Mouse (Mus musculus) limb, embryonic 10.5 days (tissue): Measurements from ENCODE around the gene Afmid. TPM values are rescaled to one million over a fixed set of nuclear protein-coding genes. Genes with fewer than 3 reads are reported as not detected.

Experiments used
- DNase-seq: peaks from one replicate; pipeline ENCODE4 v3.0.0-alpha.2; 2017; ENCODE audit warnings: low spot score
- H3K27ac ChIP-seq: fragments of 300-500 bp; sonication (generic); 2 replicates; pipeline ENCODE4 v1.5.1; 2016; ENCODE audit warnings: mild to moderate bottlenecking
- H3K27me3 ChIP-seq: fragments of 300-500 bp; sonication (generic); 2 replicates; pipeline ENCODE4 v1.6.1; 2016; ENCODE audit warnings: low read depth, mild to moderate bottlenecking; ENCODE audit not compliant: poor library complexity, severe bottlenecking
- H3K36me3 ChIP-seq: fragments of 300-500 bp; sonication (generic); 2 replicates; pipeline ENCODE4 v1.6.1; 2016; ENCODE audit warnings: mild to moderate bottlenecking, moderate library complexity
- H3K4me1 ChIP-seq: fragments of 300-500 bp; sonication (generic); 2 replicates; pipeline ENCODE4 v1.6.1; 2016
- H3K4me3 ChIP-seq: fragments of 300-500 bp; sonication (generic); 2 replicates; pipeline ENCODE4 v1.5.1; 2016; ENCODE audit warnings: mild to moderate bottlenecking, moderate library complexity
- H3K9me3 ChIP-seq: fragments of 300-500 bp; sonication (generic); replicated peaks from 2 replicates; pipeline ENCODE4 v1.6.1; 2016; ENCODE audit warnings: mild to moderate bottlenecking
- WGBS: fragments of 180-500 bp; shearing (Covaris S2); methylation state at CpG from one replicate; pipeline ENCODE4 v1.1.7; 2016; 5-methylcytosine and 5-hydroxymethylcytosine counted together
- polyA plus RNA-seq: library from polyadenylated mRNA; unstranded; fragments of >200 nt; fragmentation: Nextera tagmentation; extraction: Ambion mirVana; gene quantifications from 2 replicates; pipeline ENCODE4 v1.2.1, GENCODE M21; 2016

The Afmid gene
- polyA plus RNA-seq, 1 experiment from 2014 or later: 3.3 TPM

DNA sequence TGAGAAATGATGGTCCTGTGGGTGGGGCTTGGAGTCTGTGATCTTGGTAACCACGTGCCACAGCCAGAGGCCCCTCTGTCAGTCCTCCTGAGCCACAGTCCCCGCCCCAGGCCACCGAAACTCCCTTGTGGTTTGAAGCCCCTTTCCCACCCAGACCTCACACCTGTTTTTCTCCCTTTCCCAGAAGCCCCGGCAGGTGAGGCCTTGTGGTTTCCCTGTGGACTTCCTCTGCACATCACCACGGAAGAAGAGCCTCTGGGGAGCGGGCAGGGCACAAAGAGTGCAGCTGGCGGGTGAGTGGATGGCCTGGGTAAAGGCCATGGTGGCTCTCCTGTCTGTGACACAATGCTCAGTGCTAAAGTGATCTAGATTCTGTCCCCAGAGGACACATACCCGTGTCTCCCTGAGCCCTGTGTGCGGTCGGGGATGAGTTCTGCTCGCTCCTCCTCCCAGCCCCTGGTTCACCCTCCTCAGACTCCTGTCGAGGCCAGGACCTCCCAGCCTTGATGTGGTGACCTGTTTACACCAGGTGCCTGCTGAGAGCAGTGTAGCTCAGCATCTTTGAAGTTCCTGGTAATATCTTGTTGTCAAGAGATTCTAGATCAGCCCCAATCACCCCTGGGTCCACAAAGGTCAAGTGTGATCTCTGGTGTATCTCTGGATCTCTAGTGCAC lies 46.3 kb downstream of the Afmid start:
- Histone ChIP-seq H3K27ac (no peak overlapping the region), H3K9me3 (no peaks in the 10 kb centered on the region), H3K36me3 (no peaks in the 10 kb centered on the region), H3K4me3 (peak overlapping the region; percentile 79; the same call in 1 of the 2 replicates), H3K27me3 (peaks cover 19% of the 10 kb centered on the region), H3K4me1 (peaks cover 44% of the 10 kb centered on the region)
- DNase-seq: no peak
- 65% methylated on average over 12 of the region's 12 CpGs for WGBS

GRCm38 (mm10) chr11:117872861-117873608 lies 47.3 kb downstream of the Afmid start, which contains the start of gene Tha1:
TSS of gene Tha1 (minus strand) at chr11:117873481.
- H3K27me3 ChIP-seq: peaks cover 16% of the 10 kb centered on the region
- H3K9me3 ChIP-seq: no peaks in the 10 kb centered on the region
- peaks cover 49% of the 10 kb centered on the region for H3K4me1 ChIP-seq
- peak; percentile 85 for DNase-seq
- peak within 1 kb of the TSS; percentile 79 for H3K4me3 ChIP-seq
- H3K36me3 ChIP-seq: no peaks in the 10 kb centered on the region
- WGBS: 2% methylated on average over 51 of the region's 51 CpGs
- peak within 1 kb of the TSS; percentile 89 for H3K27ac ChIP-seq

DNA sequence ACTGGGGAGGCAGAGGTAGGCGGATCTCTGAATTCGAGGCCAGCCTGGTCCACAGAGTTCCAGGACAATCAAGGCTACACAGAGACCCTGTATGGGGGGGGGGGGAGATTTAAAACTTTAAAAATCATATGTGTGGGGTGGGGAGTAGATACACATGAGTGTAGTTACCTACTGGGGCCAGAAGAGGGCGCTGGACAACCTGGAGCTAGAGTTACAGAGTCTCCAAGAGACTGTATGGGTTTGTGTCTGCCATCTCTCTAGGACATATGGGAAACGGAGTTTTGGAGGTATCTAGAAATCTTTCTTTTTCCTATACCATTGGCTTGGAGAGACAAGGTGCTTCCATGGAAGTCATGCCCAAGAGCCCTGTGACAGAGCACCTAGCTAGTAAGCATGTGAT lies 48.7 kb downstream of the Afmid start:
- no peak overlapping the region for H3K27ac ChIP-seq
- WGBS: 63% methylated on average over 4 of the region's 4 CpGs
- DNase-seq: no peak
- no peaks in the 10 kb centered on the region for H3K9me3 ChIP-seq
- no peaks in the 10 kb centered on the region for H3K36me3 ChIP-seq
- no peak overlapping the region for H3K4me3 ChIP-seq
- peaks cover 60% of the 10 kb centered on the region for H3K4me1 ChIP-seq
- peaks cover 11% of the 10 kb centered on the region for H3K27me3 ChIP-seq

- Histone ChIP-seq H3K27me3 (peaks cover 10% of the 10 kb centered on the region; the same call in 1 of the 2 replicates), H3K4me3 (no peak overlapping the region), H3K9me3 (no peaks in the 10 kb centered on the region), H3K27ac (0 out of 2 replicates have a peak overlapping the region, but pooled peaks have one; percentile 16), H3K36me3 (no peaks in the 10 kb centered on the region), H3K4me1 (peaks cover 53% of the 10 kb centered on the region)
- no peak for DNase-seq
- 42% methylated on average over 6 of the region's 6 CpGs for WGBS
Observed at GRCm38 (mm10) chr11:117875681-117876080, 50.0 kb downstream of the Afmid start.

DNA sequence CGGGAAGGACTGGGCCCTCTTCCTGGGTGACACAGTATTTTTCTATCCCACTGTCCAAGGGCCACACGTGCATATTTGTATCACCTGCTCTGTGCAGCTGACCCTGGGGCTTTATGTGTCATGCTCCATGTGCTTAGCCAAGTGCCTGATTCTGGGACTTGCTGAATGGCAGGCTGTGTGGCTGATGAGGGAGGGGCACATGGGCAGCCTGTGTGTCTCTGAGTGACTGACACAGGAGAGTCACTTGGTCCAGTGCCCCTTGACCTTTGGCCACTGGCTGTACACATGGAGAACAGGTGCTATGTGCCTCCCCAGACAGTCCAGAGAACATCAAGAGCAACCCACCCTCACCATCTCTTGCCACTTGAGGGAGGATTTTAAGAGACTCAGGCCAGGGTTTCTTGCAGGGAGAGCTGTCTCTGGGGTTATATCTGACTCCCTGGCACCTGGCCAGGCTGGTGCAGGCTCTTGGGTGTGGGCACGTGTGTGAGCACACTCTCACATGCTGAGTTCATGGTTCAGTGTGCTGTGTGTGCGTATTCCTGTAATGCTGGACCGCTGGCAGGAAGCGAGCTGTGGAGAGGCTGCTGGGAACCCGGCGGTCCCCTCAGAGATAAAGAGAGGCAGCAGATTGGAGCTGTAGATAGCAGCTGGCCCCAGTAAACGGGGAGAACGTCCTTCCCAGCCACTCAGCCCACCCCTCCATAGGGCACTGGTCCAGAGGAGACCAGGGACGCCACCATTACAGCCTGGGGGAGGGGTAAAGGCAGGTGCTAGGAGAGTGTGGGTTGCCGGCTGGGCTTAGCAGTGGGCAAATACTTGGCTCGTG lies 52.4 kb downstream of the Afmid start:
- H3K4me3 ChIP-seq: no peak overlapping the region
- no peak for DNase-seq
- no peaks in the 10 kb centered on the region for H3K36me3 ChIP-seq
- H3K27ac ChIP-seq: peak overlapping the region; percentile 57
- peaks cover 42% of the 10 kb centered on the region for H3K4me1 ChIP-seq
- no peaks in the 10 kb centered on the region for H3K9me3 ChIP-seq
- H3K27me3 ChIP-seq: peaks cover 6% of the 10 kb centered on the region; the same call in 1 of the 2 replicates
- WGBS: 43% methylated on average over 13 of the region's 13 CpGs

- Histone ChIP-seq H3K9me3 (no peaks in the 10 kb centered on the region), H3K4me3 (no peak overlapping the region), H3K27ac (peak overlapping the region; percentile 57), H3K4me1 (peaks cover 40% of the 10 kb centered on the region), H3K27me3 (peaks cover 13% of the 10 kb centered on the region; the same call in 1 of the 2 replicates), H3K36me3 (no peaks in the 10 kb centered on the region)
- DNase-seq: no peak
- 43% methylated on average over 8 of the region's 8 CpGs for WGBS
Observed at GRCm38 (mm10) chr11:117878892-117879291, 53.2 kb downstream of the Afmid start.

GRCm38 (mm10) chr11:117879676-117880075 lies 54.0 kb downstream of the Afmid start:
- DNase-seq: no peak
- peaks cover 16% of the 10 kb centered on the region; the same call in 1 of the 2 replicates for H3K27me3 ChIP-seq
- H3K9me3 ChIP-seq: no peaks in the 10 kb centered on the region
- no peak overlapping the region for H3K4me3 ChIP-seq
- H3K4me1 ChIP-seq: peaks cover 37% of the 10 kb centered on the region
- no peaks in the 10 kb centered on the region for H3K36me3 ChIP-seq
- WGBS: 82% methylated on average over 6 of the region's 6 CpGs
- no peak overlapping the region for H3K27ac ChIP-seq

DNA sequence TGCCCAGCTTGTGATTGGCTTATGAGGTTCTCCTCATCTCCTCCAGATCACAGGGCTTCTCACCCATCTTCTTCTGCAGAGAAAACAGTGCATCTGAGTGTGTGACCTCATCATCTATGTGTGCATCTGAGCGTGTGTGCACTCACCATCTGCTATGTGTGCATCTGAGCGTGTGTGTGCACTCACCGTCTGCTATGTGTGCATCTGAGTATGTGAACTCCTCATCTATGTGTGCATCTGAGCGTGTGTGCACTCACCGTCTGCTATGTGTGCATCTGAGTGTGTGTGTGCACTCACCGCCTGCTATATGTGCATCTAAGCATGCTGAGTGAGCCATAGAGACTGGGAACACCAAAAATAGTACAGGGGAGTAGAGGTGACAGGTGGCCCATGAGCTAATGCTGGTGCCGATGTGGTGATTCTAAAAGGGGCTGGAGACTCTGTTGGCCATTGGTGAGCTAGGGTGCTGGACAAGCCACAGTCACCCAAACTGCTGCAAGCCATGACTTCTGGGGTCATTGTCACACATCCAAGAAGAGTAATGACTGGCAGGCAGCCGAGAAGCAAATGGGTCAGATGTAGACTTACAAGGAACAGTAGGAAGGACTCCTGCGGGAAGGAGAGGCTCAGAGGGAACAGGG lies 54.7 kb downstream of the Afmid start:
- 93% methylated on average over 9 of the region's 9 CpGs for WGBS
- Histone ChIP-seq H3K9me3 (no peaks in the 10 kb centered on the region), H3K27me3 (peaks cover 23% of the 10 kb centered on the region; the same call in 1 of the 2 replicates)

GRCm38 (mm10) chr11:117880977-117881358 lies 55.2 kb downstream of the Afmid start:
- peaks cover 27% of the 10 kb centered on the region; the same call in 1 of the 2 replicates for H3K27me3 ChIP-seq
- no peak for DNase-seq

More for the DNA sequence above, 54.7 kb downstream of the Afmid start:
- Histone ChIP-seq H3K4me1 (peaks cover 37% of the 10 kb centered on the region), H3K36me3 (no peaks in the 10 kb centered on the region), H3K4me3 (no peak overlapping the region), H3K27ac (no peak overlapping the region)
- no peak for DNase-seq

GRCm38 (mm10) chr11:117881787-117882186 lies 56.1 kb downstream of the Afmid start:
- DNase-seq: no peak
- WGBS: 12% methylated on average over 8 of the region's 8 CpGs
- no peaks in the 10 kb centered on the region for H3K36me3 ChIP-seq

More at GRCm38 (mm10) chr11:117880977-117881358, 55.2 kb downstream of the Afmid start:
- 0 out of 2 replicates have a peak overlapping the region, but pooled peaks have one; percentile 4 for H3K27ac ChIP-seq
- 90% methylated on average over 6 of the region's 6 CpGs for WGBS
- H3K9me3 ChIP-seq: no peaks in the 10 kb centered on the region
- H3K36me3 ChIP-seq: no peaks in the 10 kb centered on the region
- no peak overlapping the region for H3K4me3 ChIP-seq
- H3K4me1 ChIP-seq: peaks cover 41% of the 10 kb centered on the region

DNA sequence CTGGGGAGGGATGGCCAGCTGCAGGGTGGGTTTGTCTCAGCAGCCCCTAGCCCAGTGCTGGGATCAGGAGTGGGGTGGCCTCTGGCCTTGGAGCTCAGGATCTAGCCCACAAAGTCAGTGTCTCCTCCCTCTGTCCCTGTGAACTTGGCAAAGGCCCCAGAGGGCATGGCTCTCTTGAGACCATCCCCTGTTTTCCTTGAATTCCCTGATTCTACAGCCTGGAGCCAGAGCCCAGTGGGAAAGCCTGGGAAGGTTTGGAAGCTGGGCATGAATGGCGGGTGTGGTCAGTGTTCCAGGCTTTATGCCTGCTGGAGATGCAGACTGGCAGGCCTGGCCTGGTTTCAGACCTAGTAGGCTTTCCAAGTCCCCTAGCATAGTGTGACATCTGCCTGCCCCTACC lies 56.5 kb downstream of the Afmid start:
- H3K4me1 ChIP-seq: peaks cover 46% of the 10 kb centered on the region
- peaks cover 35% of the 10 kb centered on the region for H3K27me3 ChIP-seq
- 100% methylated on average over 1 of the region's 1 CpGs for WGBS
- H3K27ac ChIP-seq: 0 out of 2 replicates have a peak overlapping the region, but pooled peaks have one; percentile 4
- no peaks in the 10 kb centered on the region for H3K36me3 ChIP-seq
- no peak overlapping the region for H3K4me3 ChIP-seq
- DNase-seq: no peak
- H3K9me3 ChIP-seq: no peaks in the 10 kb centered on the region

More at GRCm38 (mm10) chr11:117881787-117882186, 56.1 kb downstream of the Afmid start:
- peaks cover 34% of the 10 kb centered on the region for H3K27me3 ChIP-seq
- H3K4me1 ChIP-seq: peaks cover 46% of the 10 kb centered on the region
- peak overlapping the region; percentile 4; the same call in 1 of the 2 replicates for H3K27ac ChIP-seq
- H3K9me3 ChIP-seq: no peaks in the 10 kb centered on the region
- H3K4me3 ChIP-seq: no peak overlapping the region

GRCm38 (mm10) chr11:117886000-117886399 lies 60.3 kb downstream of the Afmid start:
- Histone ChIP-seq H3K27me3 (peaks cover 73% of the 10 kb centered on the region), H3K4me1 (peaks cover 59% of the 10 kb centered on the region), H3K4me3 (no peak overlapping the region), H3K27ac (0 out of 2 replicates have a peak overlapping the region, but pooled peaks have one; percentile 8), H3K36me3 (no peaks in the 10 kb centered on the region), H3K9me3 (no peaks in the 10 kb centered on the region)
- no peak for DNase-seq
- 53% methylated on average over 5 of the region's 5 CpGs for WGBS
